Mouse (Mus musculus) Patski (cell line): ENCODE results near the gene Ctla4. TPM values are rescaled to one million over a fixed set of nuclear protein-coding genes. Genes with fewer than 3 reads are reported as not detected.

Source experiments
- ATAC-seq: fragments of 100-300 bp; one replicate; pipeline ENCODE4 v1.8.0; 2021
- CTCF ChIA-PET: fragments of 350-600 bp; sonication (Branson Sonifier 250); formaldehyde crosslinking; loops from one replicate; lab custom pipeline; 2022; ENCODE audit warnings: inconsistent platforms; lab: Charles Lee
- POLR2A ChIA-PET: fragments of 350-600 bp; sonication (Branson Sonifier 250); formaldehyde crosslinking; loops from one replicate; lab custom pipeline; 2022; ENCODE audit warnings: antibody characterized with exemption, inconsistent platforms; lab: Charles Lee
- DNase-seq: peaks from one replicate; pipeline ENCODE4 v3.0.0-alpha.2; 2011; ENCODE audit warnings: low read depth, low spot score
- H3K27me3 ChIP-seq: fragments of 371-371 bp; one replicate; pipeline ENCODE4 v1.5.1; 2021
- CTCF ChIP-seq: fragments of 100-300 bp; IDR thresholded peaks from one replicate; pipeline ENCODE4 v1.5.1; 2021
- in situ Hi-C: fragments of 300-500 bp; cut with MboI; formaldehyde crosslinking; loops from 3 replicates; pipeline ENCODE4 v1.11.1; 2018; ENCODE audit warnings: low pct_unique_long_range_greater_than_20kb, mixed read lengths
- polyA plus RNA-seq: library from polyadenylated mRNA; unstranded; gene quantifications from one replicate; pipeline ENCODE4 v1.2.3, GENCODE M21; 2021

The Ctla4 gene
- polyA plus RNA-seq, 1 experiment from 2014 or later = not detected

- no peak for TF ChIP-seq CTCF
- DNase-seq (no peak), ATAC-seq (no peak)
- in situ Hi-C loops = no loop called here
- H3K27me3 ChIP-seq = peaks cover 25% of the 10 kb centered on the region
- ChIA-PET CTCF (no interaction called here), POLR2A (no interaction called here)
Measured at GRCm38 (mm10) chr1:60911631-60912030, 24.8 kb downstream of the Ctla4 start.

- no peak for DNase-seq
- no peak for TF ChIP-seq CTCF
- ChIA-PET CTCF (no interaction called here), POLR2A (no interaction called here)
- in situ Hi-C loops = no loop called here
- H3K27me3 ChIP-seq = peaks cover 22% of the 10 kb centered on the region
- no peak for ATAC-seq
Measured at GRCm38 (mm10) chr1:60913305-60913704, 26.5 kb downstream of the Ctla4 start.

GRCm38 (mm10) chr1:60916281-60916781 is 29.5 kb downstream of the Ctla4 start:
- TF ChIP-seq CTCF = no peak
- peaks cover 2% of the 10 kb centered on the region for H3K27me3 ChIP-seq
- ATAC-seq = no peak
- no peak for DNase-seq
- ChIA-PET POLR2A (no interaction called here), CTCF (interaction anchor here (1.5 kb wide), 1 partner anchor 10 kb away, joined by 4 read pairs; no protein-coding TSS in a partner anchor)
- in situ Hi-C loops = no loop called here

GRCm38 (mm10) chr1:60920493-60921355 is 33.9 kb downstream of the Ctla4 start:
- DNase-seq (no peak), ATAC-seq (no peak)
- no peak for TF ChIP-seq CTCF
- ChIA-PET POLR2A (interaction anchor here (0.6 kb wide), 1 partner anchor 12 kb away, joined by 3 read pairs; no protein-coding TSS in a partner anchor), CTCF (no interaction called here)
- H3K27me3 ChIP-seq = no peaks in the 10 kb centered on the region
- in situ Hi-C loops = no loop called here

GRCm38 (mm10) chr1:60929036-60929435 is 42.2 kb downstream of the Ctla4 start:
- peaks cover 16% of the 10 kb centered on the region for H3K27me3 ChIP-seq
- CTCF ChIA-PET = no interaction called here
- in situ Hi-C loops = no loop called here
- POLR2A ChIA-PET = no interaction called here
- TF ChIP-seq CTCF = no peak
- no peak for DNase-seq
- no peak for ATAC-seq

GRCm38 (mm10) chr1:60930397-60930796 is 43.6 kb downstream of the Ctla4 start:
- no peak for TF ChIP-seq CTCF
- H3K27me3 ChIP-seq = peaks cover 16% of the 10 kb centered on the region
- in situ Hi-C loops = no loop called here
- ATAC-seq (no peak), DNase-seq (no peak)
- ChIA-PET CTCF (no interaction called here), POLR2A (interaction anchor here (0.6 kb wide), 1 partner anchor 9 kb away, joined by 3 read pairs; no protein-coding TSS in a partner anchor)

GRCm38 (mm10) chr1:60935968-60936581 is 49.3 kb downstream of the Ctla4 start:
- CTCF ChIA-PET = interaction anchor here (1.3 kb wide), 1 partner anchor 19 kb away, joined by 4 read pairs; no protein-coding TSS in a partner anchor
- TF ChIP-seq CTCF = no peak
- no peak for DNase-seq
- in situ Hi-C loops = no loop called here
- H3K27me3 ChIP-seq = peaks cover 7% of the 10 kb centered on the region
- ATAC-seq = no peak
- POLR2A ChIA-PET = no interaction called here

- DNase-seq = no peak
- POLR2A ChIA-PET = no interaction called here
- H3K27me3 ChIP-seq = peaks cover 6% of the 10 kb centered on the region
- in situ Hi-C loops = no loop called here
- no peak for ATAC-seq
- no peak for TF ChIP-seq CTCF
- CTCF ChIA-PET = interaction anchor here (0.6 to 1.3 kb wide), 3 partner anchors 12 to 55 kb away, joined by 3 to 4 read pairs (median 3); no protein-coding TSS in a partner anchor
Measured at GRCm38 (mm10) chr1:60936963-60937711, 50.3 kb downstream of the Ctla4 start.

- no peak for TF ChIP-seq CTCF
- ATAC-seq (no peak), DNase-seq (no peak)
- peaks cover 5% of the 10 kb centered on the region for H3K27me3 ChIP-seq
- in situ Hi-C loops = no loop called here
- POLR2A ChIA-PET = no interaction called here
- CTCF ChIA-PET = no interaction called here
Measured at GRCm38 (mm10) chr1:60938256-60938655, 51.5 kb downstream of the Ctla4 start.

- DNase-seq = no peak
- POLR2A ChIA-PET = no interaction called here
- in situ Hi-C loops = no loop called here
- ATAC-seq = no peak
- CTCF ChIA-PET = no interaction called here
- no peak for TF ChIP-seq CTCF
- H3K27me3 ChIP-seq = peaks cover 3% of the 10 kb centered on the region
Measured at GRCm38 (mm10) chr1:60938974-60939373, 52.2 kb downstream of the Ctla4 start.
